16 mouse cellular contexts compared by ENCODE assay signal in genomic region chr14:76188105-76188645, GRCm38 (mm10).
DNase-seq lines count a peak whose midpoint lies in the region; ATAC-seq and TF ChIP-seq lines count a peak whose summit lies in the region.
"Had no signal": no experiment of that assay in that cellular context is flagged by ENCODE, and none has a peak within 500 bp of the region (broad histone marks: within the 10 kb centered on the region; RNA-seq: fewer than 3 reads in every experiment).

No protein-coding gene starts in this region.

- no peaks in the 10 kb centered on the region for H3K36me3 ChIP-seq in G1E (replicated peaks)
- H3K36me3 ChIP-seq in megakaryocyte, embryonic 14.5 days (replicated peaks; ENCODE audit: low read length), result no peaks in the 10 kb centered on the region
- H3K36me3 ChIP-seq: embryonic facial prominence, embryonic 12.5 days; intestine, embryonic 15.5 days; midbrain, embryonic 13.5 days had no signal

- peak overlapping the region; percentile 19; the same call in 1 of the 2 replicates for H3K4me3 ChIP-seq in G1E (ENCODE audit: low read depth, low read length)
- H3K4me3 ChIP-seq in megakaryocyte, embryonic 14.5 days (replicated peaks), result peak overlapping the region; percentile 42
- H3K4me3 ChIP-seq: embryonic facial prominence, embryonic 12.5 days; intestine, embryonic 15.5 days; layer of hippocampus, adult 2 months; midbrain, embryonic 13.5 days had no signal

- no peak for TF ChIP-seq CTCF in G1E (IDR thresholded peaks at IDR 0.05; ENCODE audit: low read depth, low read length)

- ATAC-seq in G1E (ENCODE audit: extremely low read depth, insufficient number of reproducible peaks, low FRiP score, poor library complexity, severe bottlenecking), result no peak
- ATAC-seq: intestine, embryonic 15.5 days; midbrain, embryonic 13.5 days had no signal

- no peaks in the 10 kb centered on the region for H3K27me3 ChIP-seq in G1E (ENCODE audit: insufficient read depth, low read length)
- peaks cover 5% of the 10 kb centered on the region for H3K27me3 ChIP-seq in megakaryocyte, embryonic 14.5 days (replicated peaks)
- H3K27me3 ChIP-seq: embryonic facial prominence, embryonic 12.5 days; intestine, embryonic 15.5 days; midbrain, embryonic 13.5 days had no signal

- peak; percentile 5 to 6 for DNase-seq in B cell, adult 2 months
- DNase-seq in G1E (ENCODE audit: low spot score), result no peak
- DNase-seq in thymus, postnatal 10 days (ENCODE audit: low spot score in 2 of 2), result peak; percentile 81
- DNase-seq in adrenal gland, postnatal 4 days (ENCODE audit: low spot score in 2 of 2), result no peak
- no peak for DNase-seq in spleen, postnatal 36 days (ENCODE audit: low spot score in 2 of 2)
- no peak for DNase-seq in heart, adult 18-20 months
- DNase-seq: cerebellum, adult 11 months; cerebellum, postnatal 36 days; heart, postnatal 36 days; lung, postnatal 14 days; right cerebral cortex, postnatal 14 days had no signal

- H3K4me1 ChIP-seq in G1E (ENCODE audit: insufficient read depth, low read depth, low read length), result no peaks in the 10 kb centered on the region
- no peaks in the 10 kb centered on the region for H3K4me1 ChIP-seq in megakaryocyte, embryonic 14.5 days

- H3K9me3 ChIP-seq in G1E (replicated peaks), result no peaks in the 10 kb centered on the region
- peaks cover 8% of the 10 kb centered on the region; the same call in 1 of the 2 replicates for H3K9me3 ChIP-seq in megakaryocyte, embryonic 14.5 days
- H3K9me3 ChIP-seq: embryonic facial prominence, embryonic 12.5 days; intestine, embryonic 15.5 days; midbrain, embryonic 13.5 days had no signal

Comparison
In these comparisons a context has a peak if more than half of its experiments do, and no peak if none do; other contexts are left out.
1. DNase-seq: peak in B cell, adult 2 months (2 of 2) and thymus, postnatal 10 days (2 of 2); none in G1E (single experiment), adrenal gland, postnatal 4 days (0 of 2), spleen, postnatal 36 days (0 of 2) and heart, adult 18-20 months (0 of 2).